Mouse (Mus musculus) right cerebral cortex, adult 2 months (tissue): Measurements from ENCODE around the gene March1.
A peak's percentile ranks its signal among the peaks of the same experiment; 100 is the strongest.
"Not testable (repeated sequence)": the region's sequence is repeated elsewhere in the genome, so short reads cannot be mapped to it uniquely, and the experiment has no call there.

Source experiments
- DNase-seq, 2 experiments: peaks; one replicate each; pipeline ENCODE4 v3.0.0; 2021 to 2022; ENCODE audit warnings: low spot score in 2 of 2

The March1 gene

GRCm38 (mm10) chr8:66270116-66270515 is 652.4 kb downstream of the March1 start:
- DNase-seq = no peak

GRCm38 (mm10) chr8:66317824-66318223 is 700.1 kb downstream of the March1 start:
- no peak for DNase-seq

GRCm38 (mm10) chr8:66323045-66323807 is 705.5 kb downstream of the March1 start:
- peak in 1 of 2 experiments; percentile 20 for DNase-seq

- DNase-seq = no peak
These were observed 708.7 kb downstream of the March1 start for GRCm38 (mm10) chr8:66326396-66326795.

- DNase-seq = no peak
These were observed 714.5 kb downstream of the March1 start for GRCm38 (mm10) chr8:66332206-66332605.

GRCm38 (mm10) chr8:66334265-66334664 is 716.6 kb downstream of the March1 start:
- DNase-seq = no peak

GRCm38 (mm10) chr8:66339551-66339950 is 721.9 kb downstream of the March1 start:
- DNase-seq = no peak

- no peak for DNase-seq
These were observed 725.2 kb downstream of the March1 start for GRCm38 (mm10) chr8:66342928-66343327.

GRCm38 (mm10) chr8:66362882-66363801 is 745.4 kb downstream of the March1 start:
- DNase-seq = no peak

GRCm38 (mm10) chr8:66383694-66384373 is 766.1 kb downstream of the March1 start:
- DNase-seq = no peak

- no peak for DNase-seq
These were observed 768.3 kb downstream of the March1 start for GRCm38 (mm10) chr8:66386008-66386407.

GRCm38 (mm10) chr8:66388693-66389092 is 771.0 kb downstream of the March1 start:
- no peak for DNase-seq

- no peak for DNase-seq
These were observed 773.9 kb downstream of the March1 start for GRCm38 (mm10) chr8:66391554-66391953.

GRCm38 (mm10) chr8:66392900-66393299 is 775.2 kb downstream of the March1 start:
- DNase-seq = no peak

- no peak for DNase-seq
These were observed 776.4 kb downstream of the March1 start for GRCm38 (mm10) chr8:66394148-66394547.

GRCm38 (mm10) chr8:66397811-66398210 is 780.1 kb downstream of the March1 start:
- no peak for DNase-seq

- no peak for DNase-seq
These were observed 782.4 kb downstream of the March1 start for GRCm38 (mm10) chr8:66400050-66400449.

GRCm38 (mm10) chr8:66404711-66405414 is 787.2 kb downstream of the March1 start:
- no peak for DNase-seq

- not testable (repeated sequence) for DNase-seq
These were observed 788.1 kb downstream of the March1 start for GRCm38 (mm10) chr8:66405796-66406195.

GRCm38 (mm10) chr8:66406596-66407361 is 789.1 kb downstream of the March1 start:
- no peak for DNase-seq
